Mouse (Mus musculus): Measurements from ENCODE around the gene Sgpp2. TPM values are rescaled to one million over a fixed set of nuclear protein-coding genes. Genes with fewer than 3 reads are reported as not detected.
A peak's percentile ranks its signal among the peaks of the same experiment; 100 is the strongest.

Sgpp2 gene
- total RNA-seq, 1 experiment = 0.22 TPM

- H3K36me3 ChIP-seq (ENCODE audit: control insufficient read depth, insufficient read depth, low read length, poor library complexity, severe bottlenecking) = peaks cover 25% of the 10 kb centered on the region
- no peaks in the 10 kb centered on the region for H3K9me3 ChIP-seq (ENCODE audit: control insufficient read depth, insufficient read depth, low read depth, low read length)
- H3K4me1 ChIP-seq (ENCODE audit: control insufficient read depth in 2 of 2, insufficient read depth in 2 of 2, low read length in 2 of 2, poor library complexity in 1 of 2) = no peaks in the 10 kb centered on the region
- no peak overlapping the region for H3K27ac ChIP-seq (ENCODE audit: insufficient read depth, low read depth, low read length, poor library complexity, severe bottlenecking)
- in situ Hi-C loops (cut with MboI; ENCODE audit: low sequenced_read_pairs in 2 of 2, unreplicated experiment in 2 of 2) = no loop called here
- no peak overlapping the region for H3K4me3 ChIP-seq (ENCODE audit: insufficient read depth in 1 of 2, low read depth in 1 of 2, low read length in 2 of 2, poor library complexity in 1 of 2, severe bottlenecking in 1 of 2)
- no peak overlapping the region for H3K9ac ChIP-seq (ENCODE audit: insufficient read depth, low read depth, low read length, poor library complexity, severe bottlenecking)
- TF ChIP-seq HCFC1 (IDR thresholded peaks at IDR 0.05; ENCODE audit: borderline replicate concordance, insufficient read depth, low read length) (no peak), ZNF384 (IDR thresholded peaks at IDR 0.05; ENCODE audit: low read depth, low read length) (no peak), MAFK (IDR thresholded peaks at IDR 0.05; ENCODE audit: insufficient read depth, low read depth, low read length) (no peak), ZC3H11A (IDR thresholded peaks at IDR 0.05; ENCODE audit: borderline replicate concordance, low read depth, low read length) (no peak), CHD2 (IDR thresholded peaks at IDR 0.05; ENCODE audit: low read depth, low read length) (no peak)
- peak; percentile 56 for DNase-seq (ENCODE audit: low read depth, low spot score)
These were observed 144.5 kb downstream of the Sgpp2 start for GRCm38 (mm10) chr1:78454659-78455058.

Other genes with a start within 250 kb of the Sgpp2 start
- gene Pax3, start 113.2 kb upstream of the Sgpp2 start, total RNA-seq (2012; rRNA removed) = 0.21 and 0.71 TPM in 2 replicates
- 85.7 and 100 TPM in 2 replicates for gene Farsb, start 178.6 kb downstream of the Sgpp2 start, total RNA-seq (2012; rRNA removed)
- gene Mogat1, start 200.6 kb downstream of the Sgpp2 start, total RNA-seq (2012; rRNA removed) = not detected in 2 replicates
- 0.09 TPM in 1 of 2 replicates, not detected in the other for gene BC035947, start 201.8 kb downstream of the Sgpp2 start, total RNA-seq (2012; rRNA removed)

Data from ES-E14 (cell line).